Mouse (Mus musculus) layer of hippocampus, adult 18-20 months (tissue): ENCODE data around the gene Btbd35f22. TPM values are rescaled to one million over a fixed set of nuclear protein-coding genes. Genes with fewer than 3 reads are reported as not detected.
"Not testable (repeated sequence)": the region's sequence is repeated elsewhere in the genome, so short reads cannot be mapped to it uniquely, and the experiment has no call there.

Experiments
- DNase-seq, 2 experiments: peaks; one replicate each; pipeline ENCODE4 v3.0.0; 2022; ENCODE audit warnings: low spot score in 2 of 2
- long read RNA-seq: library from polyadenylated mRNA; stranded (forward); transcript quantifications from one replicate; pipeline ENCODE4 v2.0.0, GENCODE M21; 2021
- total RNA-seq, 2 experiments: library from RNA; stranded (reverse); gene quantifications; 2 replicates each; pipeline ENCODE4 v1.2.3; 2021

The Btbd35f22 gene
- not detected for total RNA-seq
- long read RNA-seq, result 0 reads

GRCm38 (mm10) chrX:32047529-32047928, at the start of gene Btbd35f22:
Gene Btbd35f22 (plus strand): TSS chrX:32047829.
- not testable (repeated sequence) for DNase-seq

Other genes starting within 250 kb of the Btbd35f22 start
- gene Gm21637, start 85.8 kb upstream of the Btbd35f22 start, total RNA-seq, result not detected
- not detected for gene Btbd35f2, start 230.6 kb downstream of the Btbd35f22 start, total RNA-seq